36 mouse cellular contexts compared by ENCODE assay signal in the genomic region with DNA sequence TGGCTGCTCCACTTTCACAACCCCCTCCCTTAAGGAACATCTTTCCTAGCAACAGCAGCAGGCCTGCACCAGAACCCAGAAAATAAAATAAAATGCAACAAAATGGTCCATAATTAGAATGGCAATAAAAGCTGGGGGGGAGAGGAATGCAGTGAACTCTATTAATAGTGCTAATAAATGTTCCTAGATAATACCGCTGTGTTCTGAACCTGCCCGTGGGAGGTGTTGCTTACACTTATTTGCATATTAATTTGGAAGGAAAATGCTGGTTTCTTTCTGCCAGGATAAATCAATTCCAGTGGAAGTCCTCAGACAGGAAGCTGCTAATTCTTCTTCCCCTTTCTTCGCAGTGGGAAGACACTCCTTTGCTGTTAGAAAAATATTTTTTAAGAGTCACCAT. TPM values are rescaled to one million over a fixed set of nuclear protein-coding genes. Genes with fewer than 3 reads are reported as not detected.
DNase-seq lines count a peak whose midpoint lies in the region; ATAC-seq lines count a peak whose summit lies in the region.
"Had no signal": no experiment of that assay in that cellular context is flagged by ENCODE, and none has a peak within 500 bp of the region (broad histone marks: within the 10 kb centered on the region; RNA-seq: fewer than 3 reads in every experiment).

No protein-coding gene starts in this region.

- no peaks in the 10 kb centered on the region for H3K27me3 ChIP-seq in neural tube, embryonic 13.5 days
- H3K27me3 ChIP-seq: embryonic facial prominence, embryonic 13.5 days; hindbrain, embryonic 13.5 days; limb, embryonic 13.5 days; megakaryocyte, embryonic 14.5 days; midbrain, embryonic 13.5 days had no signal

- no peak overlapping the region for H3K9ac ChIP-seq in neural tube, embryonic 13.5 days
- H3K9ac ChIP-seq: embryonic facial prominence, embryonic 13.5 days; hindbrain, embryonic 13.5 days; limb, embryonic 13.5 days; liver, postnatal 0 days; midbrain, embryonic 13.5 days had no signal

- H3K27ac ChIP-seq in neural tube, embryonic 13.5 days (replicated peaks), result no peak overlapping the region
- H3K27ac ChIP-seq: embryonic facial prominence, embryonic 13.5 days; forebrain, embryonic 10.5 days; hindbrain, embryonic 13.5 days; kidney, postnatal 0 days; left cerebral cortex, adult 2 months; limb, embryonic 13.5 days; midbrain, embryonic 13.5 days had no signal

- DNase-seq in heart, adult 11 months, result peak; percentile 13
- no peak for DNase-seq in heart, adult 8-10 months (ENCODE audit: low spot score)
- DNase-seq in layer of hippocampus, adult 11-12 months (ENCODE audit: low spot score), result peak; percentile 52
- DNase-seq in layer of hippocampus, postnatal 25 days (ENCODE audit: extremely low spot score in 1 of 2, low spot score in 1 of 2), result no peak
- DNase-seq in neural tube, embryonic 10.5 days (ENCODE audit: extremely low spot score, low spot score), result no peak
- no peak for DNase-seq in cerebellum, postnatal 4 days (ENCODE audit: low spot score in 2 of 2)
- DNase-seq: adrenal gland, adult 8-10 months; cerebellum, adult 11 months; cerebellum, adult 9-11 months; heart, postnatal 36 days; kidney, adult 8-10 months; kidney, postnatal 4 days; liver, postnatal 0 days; lung, postnatal 4 days; right cerebral cortex, postnatal 4 days; thymus, postnatal 4 days had no signal

- peaks cover 16% of the 10 kb centered on the region for H3K4me1 ChIP-seq in neural tube, embryonic 13.5 days (replicated peaks)
- H3K4me1 ChIP-seq: embryonic facial prominence, embryonic 13.5 days; forebrain, embryonic 10.5 days; hindbrain, embryonic 13.5 days; limb, embryonic 13.5 days; megakaryocyte, embryonic 14.5 days; midbrain, embryonic 13.5 days had no signal

- H3K9me3 ChIP-seq in neural tube, embryonic 13.5 days, result no peaks in the 10 kb centered on the region
- H3K9me3 ChIP-seq: embryonic facial prominence, embryonic 13.5 days; forebrain, embryonic 10.5 days; G1E; hindbrain, embryonic 13.5 days; limb, embryonic 13.5 days; megakaryocyte, embryonic 14.5 days; midbrain, embryonic 13.5 days had no signal

- H3K4me3 ChIP-seq in neural tube, embryonic 13.5 days, result no peak overlapping the region
- H3K4me3 ChIP-seq: embryonic facial prominence, embryonic 13.5 days; forebrain, embryonic 10.5 days; hindbrain, embryonic 13.5 days; left cerebral cortex, adult 2 months; limb, embryonic 13.5 days; megakaryocyte, embryonic 14.5 days; midbrain, embryonic 13.5 days had no signal

- ATAC-seq in neural tube, embryonic 13.5 days (ENCODE audit: low read depth), result peak; percentile 72
- ATAC-seq: forebrain, embryonic 16.5 days; intestine, embryonic 16.5 days; liver, postnatal 0 days; midbrain, embryonic 13.5 days had no signal

- WGBS in neural tube, embryonic 13.5 days, result 42% methylated on average over 3 of the region's 3 CpGs

- H3K4me2 ChIP-seq in neural tube, embryonic 13.5 days, result no peak overlapping the region
- H3K4me2 ChIP-seq: embryonic facial prominence, embryonic 13.5 days; hindbrain, embryonic 13.5 days; limb, embryonic 13.5 days; liver, embryonic 11.5 days; midbrain, embryonic 13.5 days had no signal

- H3K36me3 ChIP-seq in neural tube, embryonic 13.5 days, result no peaks in the 10 kb centered on the region
- H3K36me3 ChIP-seq: embryonic facial prominence, embryonic 13.5 days; forebrain, embryonic 10.5 days; G1E; hindbrain, embryonic 13.5 days; limb, embryonic 13.5 days; midbrain, embryonic 13.5 days had no signal

RNA-seq across cellular contexts. Expression of gene Isx, which starts 45.3 kb away (rescaled TPM):
- not detected for total RNA-seq in heart, adult 8-10 months (2022)
- not detected for total RNA-seq in layer of hippocampus, postnatal 25 days (2021)
- not detected in 2 replicates for polyA plus RNA-seq in neural tube, embryonic 13.5 days (2015; fragmentation: Nextera tagmentation; extraction: Ambion mirVana)
- total RNA-seq: adrenal gland, adult 8-10 months; common myeloid progenitor, adult 5-6 weeks; gastrocnemius, adult 8-10 months; gastrocnemius, postnatal 4 days; heart, postnatal 36 days; left cerebral cortex, adult 2 months; monocyte, adult 5-6 weeks had no signal
- polyA plus RNA-seq: embryonic facial prominence, embryonic 13.5 days; forebrain, embryonic 10.5 days; forebrain, embryonic 16.5 days; G1E; hindbrain, embryonic 13.5 days; liver, postnatal 0 days; lung, embryonic 16.5 days; midbrain, embryonic 13.5 days; testis, adult 2 months; thymus, postnatal 0 days had no signal

Comparison
In these comparisons a context has a peak if more than half of its experiments do, and no peak if none do; other contexts are left out.
1. DNase-seq: peak in heart, adult 11 months (single experiment) and layer of hippocampus, adult 11-12 months (single experiment); none in heart, adult 8-10 months (single experiment), layer of hippocampus, postnatal 25 days (0 of 2), neural tube, embryonic 10.5 days (single experiment) and cerebellum, postnatal 4 days (0 of 2).